Mouse (Mus musculus) testis, adult 2 months (tissue): ENCODE data around the gene Fcho2.

Source experiments
- CTCF ChIP-seq: fragments of 200-500 bp; IDR thresholded peaks from 2 replicates; pipeline ENCODE4 v1.5.1; 2012; ENCODE audit warnings: low read depth, mild to moderate bottlenecking, inconsistent platforms, low read length, moderate library complexity; ENCODE audit not compliant: control insufficient read depth, insufficient read depth, insufficient replicate concordance
- POLR2A ChIP-seq: fragments of 200-500 bp; IDR thresholded peaks from 2 replicates; pipeline ENCODE4 v1.6.1; 2012; ENCODE audit warnings: low read depth, mild to moderate bottlenecking, inconsistent platforms, low read length, moderate library complexity; ENCODE audit not compliant: control insufficient read depth

DNA sequence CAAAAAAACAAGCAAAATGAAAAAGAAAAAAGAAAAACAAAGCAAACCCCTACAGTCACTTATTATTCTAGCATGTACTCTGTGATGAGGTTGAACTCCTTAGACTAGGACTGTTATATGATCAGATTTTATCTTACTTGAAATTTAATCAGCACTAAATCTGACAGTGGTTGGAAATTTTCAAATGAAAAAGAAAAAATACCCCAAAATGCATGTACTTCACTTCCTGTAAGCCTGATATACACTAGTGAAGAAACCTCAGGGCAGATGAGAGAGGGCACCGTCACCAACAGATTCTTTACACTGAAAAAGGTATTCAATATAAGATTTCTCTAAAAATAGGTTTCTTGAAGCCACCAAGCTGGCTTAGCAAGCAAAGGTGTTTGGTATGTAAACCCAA, 23.6 kb downstream of the Fcho2 start:
- no peak for TF ChIP-seq CTCF
- no peak for TF ChIP-seq POLR2A
